Mouse (Mus musculus): ENCODE measurements around the gene Magi2.

DNA sequence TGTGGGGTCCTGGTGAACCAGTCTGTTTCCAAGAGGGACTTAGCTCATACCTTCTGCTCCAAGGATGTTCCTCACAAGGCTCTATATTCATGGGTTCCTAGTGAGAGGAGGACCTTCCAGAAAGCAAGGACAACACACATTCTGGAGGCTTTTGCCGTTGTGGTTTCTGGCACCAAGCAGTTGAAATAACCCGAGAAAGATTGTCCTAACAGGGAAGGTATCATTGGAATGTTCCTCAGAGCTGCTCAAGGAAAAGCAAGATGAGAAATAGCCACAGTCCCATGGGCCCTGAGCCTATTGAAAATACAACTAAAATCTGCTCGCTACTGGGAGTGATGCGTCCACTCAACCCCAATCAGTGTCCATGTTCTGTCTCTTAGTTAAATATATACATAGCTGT lies 1353.8 kb downstream of the Magi2 start:
- TF ChIP-seq CEBPB (IDR thresholded peaks at IDR 0.05; ENCODE audit: low read depth) (no peak), USF1 (IDR thresholded peaks at IDR 0.05; ENCODE audit: low read depth) (no peak)

All from C2C12 (cell line).